Mouse (Mus musculus): ENCODE results near the gene Gm49373.
"Not testable (repeated sequence)": the region's sequence is repeated elsewhere in the genome, so short reads cannot be mapped to it uniquely, and the experiment has no call there.

Gene Gm49373

GRCm38 (mm10) chr9:21067006-21067684, 5.8 kb downstream of the Gm49373 start, which contains the start of gene Zglp1:
Zglp1 (minus strand) TSS chr9:21067093.
- DNase-seq, result no peak

- DNase-seq, result no peak
These were observed 10.0 kb downstream of the Gm49373 start for GRCm38 (mm10) chr9:21062928-21063327.

GRCm38 (mm10) chr9:21051578-21051977, 21.3 kb downstream of the Gm49373 start:
- DNase-seq, result no peak

GRCm38 (mm10) chr9:21045235-21045634, 27.7 kb downstream of the Gm49373 start:
- DNase-seq, result no peak

- not testable (repeated sequence) for DNase-seq
These were observed 28.1 kb downstream of the Gm49373 start for GRCm38 (mm10) chr9:21044785-21045184.

GRCm38 (mm10) chr9:21043563-21043962, 29.3 kb downstream of the Gm49373 start:
- DNase-seq, result no peak

- DNase-seq, result no peak
These were observed 31.6 kb downstream of the Gm49373 start for GRCm38 (mm10) chr9:21041308-21041707.

- DNase-seq, result no peak
These were observed 33.1 kb downstream of the Gm49373 start for GRCm38 (mm10) chr9:21039779-21040178.

- DNase-seq, result peak; percentile 24 to 44
These were observed 35.4 kb downstream of the Gm49373 start for GRCm38 (mm10) chr9:21037481-21037891.

GRCm38 (mm10) chr9:21036666-21037065, 36.2 kb downstream of the Gm49373 start:
- no peak for DNase-seq

GRCm38 (mm10) chr9:21036161-21036560, 36.7 kb downstream of the Gm49373 start:
- no peak for DNase-seq

- no peak for DNase-seq
These were observed 37.3 kb downstream of the Gm49373 start for GRCm38 (mm10) chr9:21035586-21035985.

- no peak for DNase-seq
These were observed 38.3 kb downstream of the Gm49373 start for GRCm38 (mm10) chr9:21034481-21035085.

GRCm38 (mm10) chr9:21033136-21033535, 39.8 kb downstream of the Gm49373 start:
- DNase-seq, result peak; percentile 94 to 95

- no peak for DNase-seq
These were observed 40.4 kb downstream of the Gm49373 start for GRCm38 (mm10) chr9:21032491-21032890.

GRCm38 (mm10) chr9:21031896-21032351, 41.0 kb downstream of the Gm49373 start, which contains the start of gene Icam5:
Icam5 (plus strand) TSS chr9:21032073.
- DNase-seq, result peak in 1 of 2 experiments; percentile 60

GRCm38 (mm10) chr9:21031251-21031895, 41.5 kb downstream of the Gm49373 start:
- peak; percentile 57 to 76 for DNase-seq

GRCm38 (mm10) chr9:21030781-21031250, 42.1 kb downstream of the Gm49373 start:
- peak; percentile 95 to 96 for DNase-seq

- no peak for DNase-seq
These were observed 42.8 kb downstream of the Gm49373 start for GRCm38 (mm10) chr9:21030055-21030600.

GRCm38 (mm10) chr9:21029291-21030054, 43.4 kb downstream of the Gm49373 start, which contains the start of gene Icam4:
Icam4 (plus strand) TSS chr9:21029373.
- DNase-seq, result peak; percentile 88

GRCm38 (mm10) chr9:21028560-21029110, 44.3 kb downstream of the Gm49373 start:
- DNase-seq, result no peak

- no peak for DNase-seq
These were observed 45.1 kb downstream of the Gm49373 start for GRCm38 (mm10) chr9:21027774-21028290.

All from kidney, postnatal 25 days (tissue).